8 mouse cellular contexts compared by ENCODE assay signal in genomic region chr17:46029052-46029553, GRCm38 (mm10). TPM values are rescaled to one million over a fixed set of nuclear protein-coding genes. Genes with fewer than 3 reads are reported as not detected.
DNase-seq lines count a peak whose midpoint lies in the region; ATAC-seq and TF ChIP-seq lines count a peak whose summit lies in the region.

No protein-coding gene starts in this region.

- DNase-seq in cerebellum, adult 2 months = no peak
- no peak for DNase-seq in cerebellum, postnatal 36 days
- DNase-seq in 3134 (ENCODE audit: extremely low read depth, insufficient read length, low spot score) = peak; percentile 49
- DNase-seq in stomach, postnatal 0 days (ENCODE audit: low spot score) = no peak
- DNase-seq in left cerebral cortex, adult 18-20 months (ENCODE audit: low spot score in 2 of 2) = no peak

- H3K27me3 ChIP-seq in cerebellum, adult 2 months (ENCODE audit: control insufficient read depth, insufficient read depth, low read length) = no peaks in the 10 kb centered on the region
- peaks cover 5% of the 10 kb centered on the region; the same call in 1 of the 2 replicates for H3K27me3 ChIP-seq in forebrain, embryonic 13.5 days
- H3K27me3 ChIP-seq in limb, embryonic 15.5 days = no peaks in the 10 kb centered on the region
- no peaks in the 10 kb centered on the region for H3K27me3 ChIP-seq in stomach, postnatal 0 days (ENCODE audit: control insufficient read depth, insufficient read depth, low read length)

- TF ChIP-seq EP300 in stomach, postnatal 0 days (optimal IDR thresholded peaks at IDR 0.05) = no peak

- peaks cover 23% of the 10 kb centered on the region for H3K36me3 ChIP-seq in forebrain, embryonic 13.5 days (ENCODE audit: poor library complexity, severe bottlenecking)
- H3K36me3 ChIP-seq in limb, embryonic 15.5 days = peaks cover 18% of the 10 kb centered on the region
- peaks cover 7% of the 10 kb centered on the region for H3K36me3 ChIP-seq in stomach, postnatal 0 days (ENCODE audit: control insufficient read depth, insufficient read depth, low read length)

- 42% methylated on average over 2 of the region's 2 CpGs for WGBS in cerebellum, adult 2 months
- 54% methylated on average over 2 of the region's 2 CpGs for WGBS in forebrain, embryonic 13.5 days
- 49% methylated on average over 2 of the region's 2 CpGs for WGBS in limb, embryonic 15.5 days
- WGBS in stomach, postnatal 0 days = 39% methylated on average over 2 of the region's 2 CpGs

- ATAC-seq in forebrain, embryonic 13.5 days = no peak
- no peak for ATAC-seq in limb, embryonic 15.5 days (ENCODE audit: insufficient number of reproducible peaks, low FRiP score, low TSS enrichment, low read depth)
- ATAC-seq in stomach, postnatal 0 days (ENCODE audit: low FRiP score, low TSS enrichment) = no peak
- no peak for ATAC-seq in activated CD4-positive, CD25-positive, alpha-beta regulatory T cell, adult 4 months

- H3K4me2 ChIP-seq in forebrain, embryonic 13.5 days = peak overlapping the region; percentile 90
- H3K4me2 ChIP-seq in limb, embryonic 15.5 days = peak overlapping the region; percentile 79
- peak overlapping the region; percentile 84 for H3K4me2 ChIP-seq in stomach, postnatal 0 days (replicated peaks; ENCODE audit: low read depth)

- no peak for TF ChIP-seq CTCF in cerebellum, adult 2 months (IDR thresholded peaks at IDR 0.05; ENCODE audit: borderline replicate concordance, insufficient read depth, low read depth, low read length)
- TF ChIP-seq CTCF in stomach, postnatal 0 days (IDR thresholded peaks at IDR 0.05; ENCODE audit: low read depth) = no peak

- peak overlapping the region; percentile 95 for H3K9ac ChIP-seq in forebrain, embryonic 13.5 days
- H3K9ac ChIP-seq in limb, embryonic 15.5 days = peak overlapping the region; percentile 95
- peak overlapping the region; percentile 93 for H3K9ac ChIP-seq in stomach, postnatal 0 days (ENCODE audit: low read length)

- H3K27ac ChIP-seq in cerebellum, adult 2 months (ENCODE audit: insufficient read depth, low read length) = 0 out of 2 replicates have a peak overlapping the region, but pooled peaks have one; percentile 8
- 0 out of 2 replicates have a peak overlapping the region, but pooled peaks have one; percentile 85 for H3K27ac ChIP-seq in forebrain, embryonic 13.5 days
- peak overlapping the region; percentile 74 for H3K27ac ChIP-seq in limb, embryonic 15.5 days
- peak overlapping the region; percentile 96 for H3K27ac ChIP-seq in stomach, postnatal 0 days (replicated peaks)

- no peak for TF ChIP-seq POLR2A in cerebellum, adult 2 months (IDR thresholded peaks at IDR 0.05; ENCODE audit: borderline replicate concordance, insufficient read depth, low read length)

- peak overlapping the region; percentile 83 for H3K4me3 ChIP-seq in cerebellum, adult 2 months (replicated peaks; ENCODE audit: insufficient read depth, low read depth, low read length)
- H3K4me3 ChIP-seq in forebrain, embryonic 13.5 days = peak overlapping the region; percentile 86
- H3K4me3 ChIP-seq in limb, embryonic 15.5 days = peak overlapping the region; percentile 92
- H3K4me3 ChIP-seq in stomach, postnatal 0 days (ENCODE audit: low read depth, low read length) = peak overlapping the region; percentile 90

- peaks cover 27% of the 10 kb centered on the region for H3K4me1 ChIP-seq in cerebellum, adult 2 months (ENCODE audit: control insufficient read depth, insufficient read depth, low read length)
- peaks cover 55% of the 10 kb centered on the region for H3K4me1 ChIP-seq in forebrain, embryonic 13.5 days
- H3K4me1 ChIP-seq in limb, embryonic 15.5 days = peaks cover 63% of the 10 kb centered on the region
- H3K4me1 ChIP-seq in stomach, postnatal 0 days (replicated peaks; ENCODE audit: control insufficient read depth, insufficient read depth) = peaks cover 20% of the 10 kb centered on the region

- no peaks in the 10 kb centered on the region for H3K9me3 ChIP-seq in forebrain, embryonic 13.5 days (replicated peaks)
- no peaks in the 10 kb centered on the region for H3K9me3 ChIP-seq in limb, embryonic 15.5 days
- H3K9me3 ChIP-seq in stomach, postnatal 0 days (ENCODE audit: control insufficient read depth, low read length) = no peaks in the 10 kb centered on the region

RNA-seq across cellular contexts. Expression of gene Vegfa, which starts 3.1 kb away (rescaled TPM):
- 195 and 196 TPM in 2 replicates for polyA plus RNA-seq in cerebellum, adult 2 months (2012; rRNA removed)
- 2.7 and 3.7 TPM in 2 replicates for polyA plus RNA-seq in forebrain, embryonic 13.5 days (2015; fragmentation: Nextera tagmentation; extraction: Ambion mirVana)
- 4.1 and 5.0 TPM in 2 replicates for polyA plus RNA-seq in limb, embryonic 15.5 days (2015; fragmentation: Nextera tagmentation; extraction: Ambion mirVana)
- polyA plus RNA-seq in stomach, postnatal 0 days (2015; fragmentation: Nextera tagmentation; extraction: Ambion mirVana) = 2.4 and 3.1 TPM in 2 replicates
- polyA plus RNA-seq in activated CD4-positive, CD25-positive, alpha-beta regulatory T cell, adult 4 months (2017; shearing (Covaris generic)) = not detected
- 10 to 100 TPM; 61.1 to 88.1 TPM for total RNA-seq in left cerebral cortex, adult 18-20 months (2021)

Comparison
In these comparisons a context has a peak if more than half of its experiments do, and no peak if none do; other contexts are left out.
1. H3K27ac ChIP-seq: peak in every context shown above with its lines; median percentile 96 in stomach, postnatal 0 days; 85 in forebrain, embryonic 13.5 days; 74 in limb, embryonic 15.5 days; 8 in cerebellum, adult 2 months.
2. RNA of gene Vegfa, which starts 3.1 kb away (polyA plus RNA-seq): 195 to 196 TPM in cerebellum, adult 2 months; 4.1 to 5.0 TPM in limb, embryonic 15.5 days, 2.4 to 3.1 TPM in stomach, postnatal 0 days, 2.7 to 3.7 TPM in forebrain, embryonic 13.5 days and not detected in activated CD4-positive, CD25-positive, alpha-beta regulatory T cell, adult 4 months; every median in the first group is over 10 times any median in the second.
3. Peak in every context shown above with its lines, with median percentiles within 50 percentile points of each other: H3K4me3 ChIP-seq, H3K4me2 ChIP-seq and H3K9ac ChIP-seq.